Mouse (Mus musculus): ENCODE results near the gene Ccl9. TPM values are rescaled to one million over a fixed set of nuclear protein-coding genes. Genes with fewer than 3 reads are reported as not detected.

Ccl9 gene
- polyA plus RNA-seq, 1 experiment from 2014 or later, result 4.1 TPM

- no peak overlapping the region for H3K27ac ChIP-seq
- no peaks in the 10 kb centered on the region for H3K9me3 ChIP-seq (replicated peaks; ENCODE audit: low read length)
- no peak for DNase-seq (ENCODE audit: low spot score)
- no peak overlapping the region for H3K4me3 ChIP-seq (replicated peaks; ENCODE audit: low read depth, low read length)
- no peak for TF ChIP-seq CTCF (IDR thresholded peaks at IDR 0.05; ENCODE audit: low read depth)
- no peak overlapping the region for H3K4me2 ChIP-seq (ENCODE audit: low read length)
- WGBS, result 73% methylated on average over 2 of the region's 2 CpGs
- H3K4me1 ChIP-seq (replicated peaks; ENCODE audit: insufficient read depth, low read length), result no peaks in the 10 kb centered on the region
- H3K36me3 ChIP-seq (ENCODE audit: insufficient read depth, low read length), result no peaks in the 10 kb centered on the region
- no peak for ATAC-seq (replicated peaks; ENCODE audit: low FRiP score, low read depth)
- H3K9ac ChIP-seq (ENCODE audit: low read depth, low read length), result no peak overlapping the region
- no peaks in the 10 kb centered on the region for H3K27me3 ChIP-seq (ENCODE audit: insufficient read depth, low read length)
Observed at GRCm38 (mm10) chr11:83570189-83570588, 8.2 kb downstream of the Ccl9 start.

GRCm38 (mm10) chr11:83569249-83569648 is 9.2 kb downstream of the Ccl9 start:
- H3K4me3 ChIP-seq (replicated peaks; ENCODE audit: low read depth, low read length), result no peak overlapping the region
- no peaks in the 10 kb centered on the region for H3K27me3 ChIP-seq (ENCODE audit: insufficient read depth, low read length)
- no peak overlapping the region for H3K4me2 ChIP-seq (ENCODE audit: low read length)
- DNase-seq (ENCODE audit: low spot score) (no peak), ATAC-seq (replicated peaks; ENCODE audit: low FRiP score, low read depth) (no peak)
- no peaks in the 10 kb centered on the region for H3K36me3 ChIP-seq (ENCODE audit: insufficient read depth, low read length)
- WGBS, result 97% methylated on average over 7 of the region's 7 CpGs
- H3K4me1 ChIP-seq (replicated peaks; ENCODE audit: insufficient read depth, low read length), result no peaks in the 10 kb centered on the region
- no peak overlapping the region for H3K27ac ChIP-seq
- no peak overlapping the region for H3K9ac ChIP-seq (ENCODE audit: low read depth, low read length)
- H3K9me3 ChIP-seq (replicated peaks; ENCODE audit: low read length), result no peaks in the 10 kb centered on the region
- TF ChIP-seq CTCF (IDR thresholded peaks at IDR 0.05; ENCODE audit: low read depth), result no peak

DNA sequence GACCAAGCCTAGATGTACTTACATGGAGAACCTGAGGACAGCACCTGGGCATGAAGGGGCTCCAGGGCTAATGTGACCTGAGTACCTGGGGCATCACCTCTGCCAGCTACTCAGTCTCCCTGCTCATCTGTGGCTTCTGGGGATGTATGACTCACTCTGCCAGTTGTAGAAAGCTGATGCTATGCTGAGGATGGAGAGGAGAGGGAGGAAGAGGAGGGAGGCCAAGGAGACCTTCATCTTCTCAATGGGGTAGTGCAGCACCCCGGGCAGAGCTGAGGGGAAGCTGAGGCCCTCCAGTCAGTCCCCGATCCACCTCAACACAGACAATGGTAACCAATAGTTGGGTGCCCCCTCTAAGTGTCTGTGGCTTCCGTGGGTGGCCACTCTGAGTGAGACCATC is 9.7 kb downstream of the Ccl9 start:
- Histone ChIP-seq H3K36me3 (ENCODE audit: insufficient read depth, low read length) (no peaks in the 10 kb centered on the region), H3K4me3 (replicated peaks; ENCODE audit: low read depth, low read length) (no peak overlapping the region), H3K4me1 (replicated peaks; ENCODE audit: insufficient read depth, low read length) (no peaks in the 10 kb centered on the region), H3K4me2 (ENCODE audit: low read length) (no peak overlapping the region), H3K27me3 (ENCODE audit: insufficient read depth, low read length) (no peaks in the 10 kb centered on the region), H3K27ac (no peak overlapping the region), H3K9ac (ENCODE audit: low read depth, low read length) (no peak overlapping the region), H3K9me3 (replicated peaks; ENCODE audit: low read length) (no peaks in the 10 kb centered on the region)
- no peak for ATAC-seq (replicated peaks; ENCODE audit: low FRiP score, low read depth)
- no peak for TF ChIP-seq CTCF (IDR thresholded peaks at IDR 0.05; ENCODE audit: low read depth)
- DNase-seq (ENCODE audit: low spot score), result no peak
- 86% methylated on average over 3 of the region's 3 CpGs for WGBS

DNA sequence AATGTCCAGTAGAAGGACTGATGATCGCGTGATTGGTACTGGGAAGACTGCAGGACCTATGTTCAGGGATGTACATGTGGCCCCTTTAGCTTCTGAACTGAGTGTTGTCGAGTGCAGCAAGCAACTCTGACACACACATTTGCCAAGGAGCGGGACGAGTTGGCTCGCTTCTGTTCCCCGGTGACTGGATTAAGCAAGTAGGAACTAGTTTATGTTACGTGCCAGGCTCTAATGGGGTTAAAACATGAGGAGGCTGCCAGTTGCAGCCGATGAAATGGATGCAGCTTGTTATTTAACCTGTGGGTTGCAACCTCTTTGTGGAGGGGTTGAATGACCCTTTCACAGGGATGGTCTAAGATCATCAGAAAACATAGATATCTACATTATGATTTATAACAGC is 10.4 kb downstream of the Ccl9 start:
- 87% methylated on average over 9 of the region's 9 CpGs for WGBS
- Histone ChIP-seq H3K4me1 (replicated peaks; ENCODE audit: insufficient read depth, low read length) (no peaks in the 10 kb centered on the region), H3K36me3 (ENCODE audit: insufficient read depth, low read length) (no peaks in the 10 kb centered on the region), H3K9ac (ENCODE audit: low read depth, low read length) (no peak overlapping the region), H3K9me3 (replicated peaks; ENCODE audit: low read length) (no peaks in the 10 kb centered on the region), H3K4me2 (ENCODE audit: low read length) (no peak overlapping the region), H3K27me3 (ENCODE audit: insufficient read depth, low read length) (no peaks in the 10 kb centered on the region), H3K4me3 (replicated peaks; ENCODE audit: low read depth, low read length) (no peak overlapping the region), H3K27ac (no peak overlapping the region)
- no peak for DNase-seq (ENCODE audit: low spot score)
- ATAC-seq (replicated peaks; ENCODE audit: low FRiP score, low read depth), result no peak
- TF ChIP-seq CTCF (IDR thresholded peaks at IDR 0.05; ENCODE audit: low read depth), result no peak

- H3K4me1 ChIP-seq (replicated peaks; ENCODE audit: insufficient read depth, low read length), result no peaks in the 10 kb centered on the region
- H3K9me3 ChIP-seq (replicated peaks; ENCODE audit: low read length), result no peaks in the 10 kb centered on the region
- H3K27ac ChIP-seq, result no peak overlapping the region
- no peak overlapping the region for H3K4me3 ChIP-seq (replicated peaks; ENCODE audit: low read depth, low read length)
- no peak overlapping the region for H3K9ac ChIP-seq (ENCODE audit: low read depth, low read length)
- no peak for TF ChIP-seq CTCF (IDR thresholded peaks at IDR 0.05; ENCODE audit: low read depth)
- ATAC-seq (replicated peaks; ENCODE audit: low FRiP score, low read depth), result no peak
- H3K36me3 ChIP-seq (ENCODE audit: insufficient read depth, low read length), result no peaks in the 10 kb centered on the region
- 75% methylated on average over 7 of the region's 7 CpGs for WGBS
- DNase-seq (ENCODE audit: low spot score), result no peak
- no peaks in the 10 kb centered on the region for H3K27me3 ChIP-seq (ENCODE audit: insufficient read depth, low read length)
- no peak overlapping the region for H3K4me2 ChIP-seq (ENCODE audit: low read length)
Observed at GRCm38 (mm10) chr11:83567311-83567710, 11.1 kb downstream of the Ccl9 start.

- H3K27me3 ChIP-seq (ENCODE audit: insufficient read depth, low read length), result no peaks in the 10 kb centered on the region
- no peak overlapping the region for H3K27ac ChIP-seq
- no peak for ATAC-seq (replicated peaks; ENCODE audit: low FRiP score, low read depth)
- H3K9ac ChIP-seq (ENCODE audit: low read depth, low read length), result no peak overlapping the region
- TF ChIP-seq CTCF (IDR thresholded peaks at IDR 0.05; ENCODE audit: low read depth), result no peak
- no peaks in the 10 kb centered on the region for H3K9me3 ChIP-seq (replicated peaks; ENCODE audit: low read length)
- H3K4me3 ChIP-seq (replicated peaks; ENCODE audit: low read depth, low read length), result no peak overlapping the region
- no peaks in the 10 kb centered on the region for H3K36me3 ChIP-seq (ENCODE audit: insufficient read depth, low read length)
- no peak for DNase-seq (ENCODE audit: low spot score)
- H3K4me2 ChIP-seq (ENCODE audit: low read length), result no peak overlapping the region
- no peaks in the 10 kb centered on the region for H3K4me1 ChIP-seq (replicated peaks; ENCODE audit: insufficient read depth, low read length)
Observed at GRCm38 (mm10) chr11:83566617-83567016, 11.8 kb downstream of the Ccl9 start.

DNA sequence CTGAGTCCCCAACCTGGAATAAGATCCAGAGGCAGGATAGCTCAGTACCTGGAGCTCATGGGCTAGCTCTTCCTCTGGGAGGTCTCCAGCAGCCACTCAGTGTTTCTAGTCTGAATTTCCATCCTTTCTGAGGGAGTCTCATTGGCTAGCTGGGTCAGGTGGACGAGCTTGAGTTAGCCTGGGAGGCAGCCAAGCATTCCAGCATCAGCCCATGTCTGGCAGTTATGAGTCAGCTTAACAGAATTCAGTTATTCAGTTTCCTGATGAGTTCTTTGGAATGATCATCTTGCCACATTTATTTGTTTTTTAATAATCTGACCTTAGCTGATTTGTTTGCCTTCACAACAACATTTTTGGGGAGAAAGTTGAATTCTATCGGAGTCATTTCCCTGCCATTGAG is 14.7 kb downstream of the Ccl9 start:
- no peak overlapping the region for H3K4me2 ChIP-seq (ENCODE audit: low read length)
- no peak for TF ChIP-seq CTCF (IDR thresholded peaks at IDR 0.05; ENCODE audit: low read depth)
- no peak overlapping the region for H3K9ac ChIP-seq (ENCODE audit: low read depth, low read length)
- ATAC-seq (replicated peaks; ENCODE audit: low FRiP score, low read depth), result no peak
- no peak overlapping the region for H3K4me3 ChIP-seq (replicated peaks; ENCODE audit: low read depth, low read length)
- 48% methylated on average over 2 of the region's 2 CpGs for WGBS
- H3K36me3 ChIP-seq (ENCODE audit: insufficient read depth, low read length), result no peaks in the 10 kb centered on the region
- H3K4me1 ChIP-seq (replicated peaks; ENCODE audit: insufficient read depth, low read length), result no peaks in the 10 kb centered on the region
- no peaks in the 10 kb centered on the region for H3K27me3 ChIP-seq (ENCODE audit: insufficient read depth, low read length)
- H3K9me3 ChIP-seq (replicated peaks; ENCODE audit: low read length), result no peaks in the 10 kb centered on the region
- DNase-seq (ENCODE audit: low spot score), result peak; percentile 56
- no peak overlapping the region for H3K27ac ChIP-seq

Measured in kidney, postnatal 0 days (tissue).